Mouse (Mus musculus) urinary bladder, postnatal 0 days (tissue): ENCODE results near the gene Asic1. TPM values are rescaled to one million over a fixed set of nuclear protein-coding genes. Genes with fewer than 3 reads are reported as not detected.

Source experiments
- polyA plus RNA-seq: library from polyadenylated mRNA; unstranded; fragments of >200 nt; fragmentation: Nextera tagmentation; extraction: Ambion mirVana; gene quantifications from 2 replicates; pipeline ENCODE4 v1.2.1, GENCODE M21; 2015

Asic1 gene
- polyA plus RNA-seq: 0.76 and 0.94 TPM in 2 replicates

GRCm38 (mm10) chr15:99670154-99670821 lies at the start of gene Asic1:
TSS of gene Asic1 (plus strand) at chr15:99670368.

DNA sequence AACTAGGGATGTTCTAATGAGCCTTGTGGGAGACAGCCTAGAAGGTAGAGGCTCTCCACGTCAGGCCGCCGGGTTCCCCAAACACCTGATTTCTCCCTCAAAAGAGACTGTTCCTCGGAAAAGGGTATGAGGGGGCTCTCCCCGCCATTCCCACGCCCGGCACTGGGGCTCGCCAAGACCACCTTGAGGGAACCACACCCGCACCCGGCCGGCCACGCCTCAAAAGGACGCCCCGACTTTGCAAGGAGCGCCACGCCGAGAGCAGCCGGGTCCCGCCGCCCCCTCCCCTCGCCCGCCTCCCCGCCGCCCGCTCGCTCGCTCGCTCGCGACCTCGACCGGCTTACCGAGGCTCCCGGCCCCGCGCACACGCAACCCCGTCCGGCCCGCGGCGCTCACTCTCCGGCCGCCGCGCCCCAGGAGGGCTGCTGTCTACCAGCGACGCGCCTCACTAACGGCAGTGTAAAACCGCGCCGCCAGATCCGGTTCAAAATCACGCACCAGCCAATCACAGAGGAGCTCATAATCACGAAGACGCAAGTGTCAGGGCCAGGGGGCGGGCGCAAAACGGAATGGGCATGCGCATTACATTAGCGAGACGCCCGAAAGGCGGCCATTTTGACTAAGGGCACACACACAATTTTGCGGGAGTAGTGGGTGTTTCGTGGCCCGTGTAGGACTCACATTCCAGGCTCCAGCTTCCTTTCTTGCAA lies 18.9 kb upstream of the Asic1 start, which contains the start of gene Racgap1:
Gene Racgap1 (minus strand): TSS at position 494 of the 710 bp plus-strand sequence.

DNA sequence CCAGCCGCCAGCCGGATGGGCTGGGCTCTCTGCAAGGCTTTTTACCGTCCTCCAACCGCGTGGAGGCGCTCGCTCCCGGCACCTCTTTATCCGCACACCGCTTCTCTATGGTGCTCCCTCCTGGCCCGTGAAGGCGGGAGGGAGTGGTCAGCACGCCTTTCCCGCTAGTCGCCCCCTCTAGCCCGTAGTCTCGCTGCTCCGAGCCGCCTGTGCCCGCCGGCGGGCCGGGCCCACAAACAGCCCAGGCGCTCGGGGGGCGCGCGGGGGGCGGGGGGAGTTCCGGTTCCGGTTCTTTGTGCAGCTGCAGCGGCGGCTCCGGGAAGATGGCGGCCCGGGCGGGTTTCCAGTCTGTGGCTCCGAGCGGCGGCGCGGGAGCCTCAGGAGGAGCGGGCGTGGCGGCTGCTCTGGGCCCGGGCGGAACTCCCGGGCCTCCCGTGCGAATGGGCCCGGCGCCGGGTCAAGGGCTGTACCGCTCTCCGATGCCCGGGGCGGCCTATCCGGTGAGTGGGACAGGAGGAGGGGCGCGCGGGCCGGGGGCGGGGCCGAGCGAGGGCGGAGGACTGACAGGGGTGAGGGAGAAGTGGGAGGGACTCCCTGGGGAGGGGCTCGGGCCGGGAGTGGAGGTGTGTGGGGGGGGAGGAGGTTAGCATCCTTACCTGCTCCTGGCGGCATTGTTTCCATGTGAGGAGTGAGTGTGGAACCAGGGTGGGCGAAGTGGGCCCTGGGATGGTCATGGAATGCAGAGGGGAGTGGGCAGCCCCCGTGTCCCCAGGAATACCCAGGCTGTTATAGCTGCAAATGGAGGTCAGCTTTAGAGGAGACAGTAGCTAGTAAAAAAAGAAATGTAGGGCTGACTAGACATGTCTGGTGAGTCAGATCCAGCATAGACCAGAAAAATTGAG lies 32.1 kb downstream of the Asic1 start, which contains the start of gene Smarcd1:
Gene Smarcd1 (plus strand): TSS at position 131 of the 902 bp plus-strand sequence.

GRCm38 (mm10) chr15:99705440-99706048 lies 35.4 kb downstream of the Asic1 start, which contains the start of gene Gm17349:
TSS of gene Gm17349 (minus strand) at chr15:99705490.

GRCm38 (mm10) chr15:99717386-99718334 lies 47.5 kb downstream of the Asic1 start, which contains the start of gene Gpd1:
TSS of gene Gpd1 (plus strand) at chr15:99717515.

GRCm38 (mm10) chr15:99725341-99726155 lies 55.4 kb downstream of the Asic1 start, which contains the start of gene Cox14:
TSS of gene Cox14 (plus strand) at chr15:99725618.

Other genes with a start within 250 kb of the Asic1 start
- 2.8 and 3.2 TPM in 2 replicates for gene Nckap5l, start 212.6 kb upstream of the Asic1 start, polyA plus RNA-seq
- gene Bcdin3d, start 195.6 kb upstream of the Asic1 start, polyA plus RNA-seq: 8.4 and 8.5 TPM in 2 replicates
- not detected in 2 replicates for gene Faim2, start 142.2 kb upstream of the Asic1 start, polyA plus RNA-seq
- not detected in 2 replicates for gene Aqp2, start 91.3 kb upstream of the Asic1 start, polyA plus RNA-seq
- 0.11 and 0.34 TPM in 2 replicates for gene Aqp5, start 79.6 kb upstream of the Asic1 start, polyA plus RNA-seq
- gene Aqp6, start 69.0 kb upstream of the Asic1 start, polyA plus RNA-seq: 0.22 and 0.31 TPM in 2 replicates
- 23.5 and 36.8 TPM in 2 replicates for gene Racgap1, start 18.7 kb upstream of the Asic1 start, polyA plus RNA-seq
- 8.1 and 9.4 TPM in 2 replicates for gene Smarcd1, start 31.8 kb downstream of the Asic1 start, polyA plus RNA-seq
- 1.3 TPM in 1 of 2 replicates, not detected in the other for gene Gm17349, start 35.1 kb downstream of the Asic1 start, polyA plus RNA-seq
- gene Gpd1, start 47.1 kb downstream of the Asic1 start, polyA plus RNA-seq: 0.36 and 0.37 TPM in 2 replicates
- 166 and 184 TPM in 2 replicates for gene Cox14, start 55.2 kb downstream of the Asic1 start, polyA plus RNA-seq
- 39.5 and 45.9 TPM in 2 replicates for gene Cers5, start 102.5 kb downstream of the Asic1 start, polyA plus RNA-seq
- gene Lima1, start 205.1 kb downstream of the Asic1 start, polyA plus RNA-seq: 57.5 and 70.4 TPM in 2 replicates